In genomic region chr10:24635884-24636283, GRCm38 (mm10) we compare ENCODE assay signal across 8 mouse cellular contexts. TPM values are rescaled to one million over a fixed set of nuclear protein-coding genes. Genes with fewer than 3 reads are reported as not detected.
A peak's percentile ranks its signal among the peaks of the same experiment; 100 is the strongest.
DNase-seq lines count a peak whose midpoint lies in the region; ATAC-seq and TF ChIP-seq lines count a peak whose summit lies in the region.
"Had no signal": no experiment of that assay in that cellular context is flagged by ENCODE, and none has a peak within 500 bp of the region (broad histone marks: within the 10 kb centered on the region; RNA-seq: fewer than 3 reads in every experiment).

No protein-coding gene starts in this region.

- H3K27ac ChIP-seq in midbrain, embryonic 11.5 days (ENCODE audit: low read depth, low read length) = no peak overlapping the region
- no peak overlapping the region for H3K27ac ChIP-seq in midbrain, embryonic 15.5 days
- H3K27ac ChIP-seq in bone marrow, adult 2 months (ENCODE audit: control insufficient read depth, insufficient read depth, low read depth, low read length, poor library complexity) = peak overlapping the region; percentile 6; the same call in 1 of the 2 replicates
- peak overlapping the region; percentile 89 for H3K27ac ChIP-seq in macrophage

- no peaks in the 10 kb centered on the region; the same call in 1 of the 2 replicates for H3K4me1 ChIP-seq in midbrain, embryonic 11.5 days (ENCODE audit: control insufficient read depth, insufficient read depth, low read length)
- no peaks in the 10 kb centered on the region for H3K4me1 ChIP-seq in midbrain, embryonic 15.5 days
- H3K4me1 ChIP-seq in bone marrow, adult 2 months (ENCODE audit: control insufficient read depth, insufficient read depth, low read length) = peaks cover under 1% of the 10 kb centered on the region

- no peaks in the 10 kb centered on the region for H3K9me3 ChIP-seq in midbrain, embryonic 11.5 days (ENCODE audit: control insufficient read depth, low read length)
- no peaks in the 10 kb centered on the region for H3K9me3 ChIP-seq in midbrain, embryonic 15.5 days

- no peaks in the 10 kb centered on the region for H3K27me3 ChIP-seq in midbrain, embryonic 11.5 days (ENCODE audit: control insufficient read depth, insufficient read depth, low read length)
- H3K27me3 ChIP-seq in midbrain, embryonic 15.5 days (replicated peaks) = no peaks in the 10 kb centered on the region

- TF ChIP-seq POLR2A in bone marrow, adult 2 months (IDR thresholded peaks at IDR 0.05; ENCODE audit: borderline replicate concordance, control insufficient read depth, low read depth, low read length) = no peak

- H3K36me3 ChIP-seq in midbrain, embryonic 11.5 days (ENCODE audit: control insufficient read depth, insufficient read depth, low read length) = no peaks in the 10 kb centered on the region
- H3K36me3 ChIP-seq in midbrain, embryonic 15.5 days (replicated peaks) = no peaks in the 10 kb centered on the region
- no peaks in the 10 kb centered on the region for H3K36me3 ChIP-seq in macrophage (ENCODE audit: inconsistent target)

- no peak for TF ChIP-seq CTCF in bone marrow, adult 2 months (IDR thresholded peaks at IDR 0.05; ENCODE audit: control insufficient read depth, insufficient read depth, low read length)

- peak; percentile 35 for DNase-seq in midbrain, embryonic 11.5 days (ENCODE audit: low spot score, missing footprints)
- peak; percentile 67 for DNase-seq in thymus, postnatal 25 days
- no peak for DNase-seq in adrenal gland, postnatal 14 days
- no peak for DNase-seq in gastrocnemius, adult 18-20 months (ENCODE audit: low spot score)
- DNase-seq: gastrocnemius, postnatal 36 days had no signal

- no peak overlapping the region for H3K4me3 ChIP-seq in midbrain, embryonic 11.5 days (ENCODE audit: low read depth, low read length)
- H3K4me3 ChIP-seq in midbrain, embryonic 15.5 days = no peak overlapping the region
- H3K4me3 ChIP-seq in bone marrow, adult 2 months (replicated peaks; ENCODE audit: control insufficient read depth, low read depth, low read length) = no peak overlapping the region
- H3K4me3 ChIP-seq in macrophage (ENCODE audit: inconsistent target) = no peak overlapping the region; the same call in 1 of the 2 replicates

- 94% methylated on average over 10 of the region's 10 CpGs for WGBS in midbrain, embryonic 11.5 days
- 94% methylated on average over 10 of the region's 10 CpGs for WGBS in midbrain, embryonic 15.5 days
- 6% methylated on average over 10 of the region's 10 CpGs for WGBS in bone marrow, adult 2 months
- 9% methylated on average over 10 of the region's 10 CpGs for WGBS in macrophage (ENCODE audit: missing documents)

- H3K4me2 ChIP-seq in midbrain, embryonic 11.5 days = no peak overlapping the region
- H3K4me2 ChIP-seq in midbrain, embryonic 15.5 days = no peak overlapping the region

- H3K79me2 ChIP-seq in macrophage (ENCODE audit: inconsistent target) = no peaks in the 10 kb centered on the region

- H3K9ac ChIP-seq in midbrain, embryonic 11.5 days (ENCODE audit: low read length) = no peak overlapping the region
- H3K9ac ChIP-seq in midbrain, embryonic 15.5 days = no peak overlapping the region

- ATAC-seq in midbrain, embryonic 11.5 days (ENCODE audit: low FRiP score) = no peak
- no peak for ATAC-seq in midbrain, embryonic 15.5 days (replicated peaks)

RNA-seq across cellular contexts. Expression of gene Ccn2, which starts 40.6 kb away (rescaled TPM):
- 3.2 and 3.8 TPM in 2 replicates for polyA plus RNA-seq in midbrain, embryonic 11.5 days (2014; fragmentation: Nextera tagmentation; extraction: Ambion mirVana)
- 3.5 and 4.6 TPM in 2 replicates for polyA plus RNA-seq in midbrain, embryonic 15.5 days (2015; fragmentation: Nextera tagmentation; extraction: Ambion mirVana)
- 13.0 and 21.3 TPM in 2 replicates for polyA plus RNA-seq in bone marrow, adult 2 months (2011; ENCODE audit: insufficient read depth, insufficient read length, low replicate concordance, missing spikeins)
- total RNA-seq in macrophage (2018; cell fraction: chromatin; rRNA removed) = 1 to 10 TPM in 1 of 26 experiments, under 1 TPM in 2, not detected in 23; 0.21 to 9.9 (median 0.34) TPM
- total RNA-seq in macrophage (2018; cell fraction: cytosol; rRNA removed) = under 1 TPM in 20 of 26 experiments, not detected in 6; 0.04 to 0.80 (median 0.13) TPM
- 1 to 10 TPM in 1 of 26 experiments, under 1 TPM in 4, not detected in 21; 0.20 to 1.5 (median 0.56) TPM for total RNA-seq in macrophage (2018; cell fraction: nucleus; rRNA removed)
- 0.30 to 1.3 TPM in 2 of 3 replicates, not detected in the other for polyA plus RNA-seq in macrophage (2018)
- 34.8 and 45.0 TPM in 2 replicates for total RNA-seq in adrenal gland, postnatal 14 days (2021)
- total RNA-seq in gastrocnemius, adult 18-20 months (2021) = 10 to 100 TPM; 16.5 to 53.2 TPM

Comparison
In these comparisons a context has a peak if more than half of its experiments do, and no peak if none do; other contexts are left out.
1. DNase-seq: peak in midbrain, embryonic 11.5 days (single experiment) and thymus, postnatal 25 days (single experiment); none in adrenal gland, postnatal 14 days (single experiment) and gastrocnemius, adult 18-20 months (single experiment).
2. H3K27ac ChIP-seq: peak in bone marrow, adult 2 months (single experiment) and macrophage (single experiment); none in midbrain, embryonic 11.5 days (single experiment) and midbrain, embryonic 15.5 days (single experiment).